Mouse (Mus musculus) adrenal gland, adult 2 months (tissue): Measurements from ENCODE around the gene Dqx1. TPM values are rescaled to one million over a fixed set of nuclear protein-coding genes. Genes with fewer than 3 reads are reported as not detected.

ENCODE experiments used
- DNase-seq: peaks from one replicate; pipeline ENCODE4 v3.0.0; 2021
- long read RNA-seq: library from polyadenylated mRNA; stranded (forward); transcript quantifications from one replicate; pipeline ENCODE4 v2.0.0, GENCODE M21; 2021
- polyA plus RNA-seq: library from polyadenylated mRNA; depleted of rRNA; stranded (reverse); fragments of >200 nt; gene quantifications from 2 replicates; pipeline ENCODE4 v1.2.3, GENCODE M21; 2012; rRNA removed
- total RNA-seq, 2 experiments: library from RNA; stranded (reverse); gene quantifications; 2 replicates each; pipeline ENCODE4 v1.2.3; 2021

Gene Dqx1
- total RNA-seq (1 to 10 TPM; 2.1 to 2.5 TPM), polyA plus RNA-seq (2.6 and 2.7 TPM in 2 replicates)
- long read RNA-seq: 0 reads

DNA sequence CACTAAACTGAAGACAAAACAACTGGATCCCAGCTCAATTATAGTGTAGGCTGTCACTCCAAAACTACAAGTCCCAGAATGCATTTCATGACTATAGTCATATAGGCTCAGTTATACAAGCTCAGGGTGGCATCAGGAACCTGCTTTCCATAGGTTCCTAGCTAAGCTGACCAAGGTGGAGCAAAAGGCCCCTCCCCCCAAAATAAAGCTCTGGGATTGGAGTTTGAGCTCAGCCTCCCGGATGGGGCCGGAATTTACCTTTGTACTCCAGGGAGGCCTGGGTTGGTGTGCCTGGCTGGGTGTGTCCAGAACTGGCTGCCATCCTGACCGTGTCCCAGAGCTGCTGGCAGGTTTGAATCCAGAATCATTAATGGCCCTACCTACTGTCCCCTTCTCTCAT, at the start of gene Dqx1:
TSS of gene Dqx1 (plus strand) at position 55 of the 400 bp plus-strand sequence.
- no peak for DNase-seq

DNA sequence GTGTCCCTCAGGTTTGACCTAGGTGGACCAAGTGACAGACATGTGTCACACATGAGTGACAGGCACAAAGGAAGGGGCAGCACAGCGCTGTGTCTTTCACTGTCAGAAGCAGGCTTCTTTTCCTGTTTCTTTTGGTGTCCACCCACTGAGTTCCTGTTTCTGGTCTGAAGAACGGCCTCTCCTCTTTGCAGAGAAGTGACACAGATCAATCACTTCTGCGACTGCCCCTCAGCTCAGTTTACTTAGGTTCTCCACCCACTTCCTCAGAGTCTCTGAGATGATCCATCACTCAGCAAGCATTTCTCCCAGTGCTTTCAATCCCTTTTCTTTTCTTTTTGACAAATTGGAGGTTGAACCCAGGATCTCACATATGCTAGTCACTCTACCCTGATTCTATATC, 49.0 kb upstream of the Dqx1 start:
- DNase-seq: no peak

DNA sequence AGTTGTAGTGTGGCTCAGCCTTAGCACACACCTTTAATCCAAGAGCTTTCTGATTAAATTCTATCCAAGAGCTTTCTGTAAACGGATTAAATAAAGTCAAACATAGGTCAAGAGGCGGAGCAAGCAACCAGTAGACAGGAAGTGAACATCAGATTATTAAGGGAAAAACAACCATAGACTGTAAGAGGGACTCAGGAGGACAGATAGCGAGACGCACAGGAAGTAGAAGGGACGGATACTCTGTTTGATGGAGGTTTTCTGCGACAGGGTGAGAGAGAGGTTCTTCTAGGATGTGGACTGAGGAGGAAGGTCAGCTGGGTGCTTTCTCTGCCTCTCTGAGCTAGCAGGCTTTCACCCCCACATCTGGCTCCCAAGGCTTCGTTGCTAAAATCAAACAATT, 47.6 kb upstream of the Dqx1 start:
- no peak for DNase-seq

DNA sequence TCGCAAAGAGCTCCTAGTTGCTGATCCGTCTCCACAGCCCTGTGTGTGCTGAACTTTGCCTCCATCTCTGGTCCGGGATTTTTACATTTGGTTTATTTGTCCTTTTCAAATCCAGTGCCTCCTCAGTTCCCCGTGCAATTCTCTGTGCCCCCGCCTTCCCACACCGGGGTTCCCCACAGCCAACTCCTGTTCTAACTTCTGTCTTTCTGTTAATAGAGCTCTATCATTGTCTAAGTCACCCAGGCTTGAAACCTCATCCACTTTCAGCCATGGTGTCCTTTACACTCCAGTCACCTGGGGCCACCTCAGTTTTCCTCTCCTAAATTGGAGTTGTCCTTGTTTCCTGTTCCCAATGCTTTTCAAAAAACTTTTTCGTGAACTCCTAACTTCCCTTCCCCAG, 46.4 kb upstream of the Dqx1 start:
- no peak for DNase-seq

DNA sequence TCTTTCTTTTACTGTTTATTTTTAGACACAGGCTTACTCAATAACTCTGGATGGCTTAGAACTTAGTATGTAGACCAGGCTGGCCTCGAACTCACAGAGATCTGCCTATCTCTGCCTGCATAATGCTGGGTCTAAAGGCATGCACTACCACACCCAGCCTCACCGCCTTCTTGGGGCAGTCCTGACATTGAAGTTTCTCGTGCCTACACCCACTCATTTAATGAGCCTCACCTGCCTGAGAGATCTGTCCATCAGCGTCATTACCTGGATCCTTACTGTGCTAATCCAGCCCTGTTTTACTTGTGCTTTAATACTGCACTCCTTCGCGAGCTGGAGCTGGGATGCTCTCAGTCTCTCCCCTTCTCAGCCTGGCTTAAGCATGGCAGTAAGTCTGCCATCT, 45.9 kb upstream of the Dqx1 start:
- no peak for DNase-seq

DNA sequence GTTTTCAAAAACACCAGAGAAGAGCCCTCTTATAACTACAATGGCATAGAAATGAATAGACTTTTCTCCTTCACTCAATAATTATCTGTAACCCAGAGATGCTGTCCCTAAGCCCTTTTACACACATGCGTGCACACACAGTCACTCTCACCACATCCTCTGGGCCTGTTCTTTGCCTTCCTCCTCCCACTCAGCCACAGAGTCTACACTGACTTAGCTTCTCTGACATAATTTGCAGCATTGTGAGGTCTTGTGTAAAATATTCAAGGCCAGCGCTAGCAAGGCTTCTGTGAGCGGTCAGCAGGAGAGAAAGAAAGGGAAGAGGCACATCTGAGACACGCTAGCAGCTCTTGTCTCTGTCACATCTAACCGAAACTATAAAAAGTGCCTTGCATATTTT, 44.2 kb upstream of the Dqx1 start:
- peak; percentile 55 for DNase-seq

DNA sequence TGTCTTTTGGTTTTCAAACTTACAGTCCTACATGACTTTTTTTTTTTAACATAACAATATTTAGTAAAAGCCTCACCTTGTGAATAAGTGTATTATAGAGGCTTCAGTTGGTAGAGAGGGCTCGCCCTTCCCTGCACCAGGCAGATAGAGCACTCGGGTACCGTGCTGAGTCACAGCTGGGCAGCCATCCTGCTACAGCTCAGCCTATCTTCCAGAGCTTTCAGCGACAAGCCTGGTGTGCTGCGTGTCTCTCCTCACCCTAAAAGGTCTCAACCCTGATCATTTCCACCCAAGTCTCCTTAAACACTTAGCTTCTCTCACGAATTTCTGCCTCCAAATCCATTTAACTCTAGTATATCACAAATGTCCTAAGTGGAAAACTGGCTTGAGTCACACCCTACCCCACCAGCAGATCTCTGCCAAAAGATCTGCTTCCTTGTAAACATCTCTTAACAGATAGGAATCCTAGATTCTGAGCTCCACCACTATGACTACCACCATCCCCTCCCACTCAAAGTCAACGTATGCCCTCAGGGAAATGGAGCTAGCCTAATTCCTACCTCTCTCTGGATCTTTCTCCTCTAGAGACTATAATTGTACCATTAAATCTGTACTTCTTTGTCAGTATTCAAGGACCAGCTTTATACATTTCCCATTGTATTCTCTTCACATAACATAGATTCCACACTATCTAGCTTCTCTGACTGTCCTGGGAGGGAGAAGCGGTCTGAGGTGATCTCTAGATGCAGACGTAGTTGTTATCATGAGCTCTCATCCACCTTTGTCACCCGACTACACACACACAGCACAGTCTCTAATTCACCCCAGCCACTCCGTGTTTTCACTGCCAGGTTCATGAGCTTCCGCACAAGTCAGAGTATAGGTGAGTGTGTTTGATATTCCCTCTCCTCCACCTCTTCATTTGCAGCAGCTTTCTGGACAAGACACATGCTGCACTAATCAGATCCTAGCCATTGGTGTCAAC, 42.9 kb upstream of the Dqx1 start:
- DNase-seq: peak; percentile 59

DNA sequence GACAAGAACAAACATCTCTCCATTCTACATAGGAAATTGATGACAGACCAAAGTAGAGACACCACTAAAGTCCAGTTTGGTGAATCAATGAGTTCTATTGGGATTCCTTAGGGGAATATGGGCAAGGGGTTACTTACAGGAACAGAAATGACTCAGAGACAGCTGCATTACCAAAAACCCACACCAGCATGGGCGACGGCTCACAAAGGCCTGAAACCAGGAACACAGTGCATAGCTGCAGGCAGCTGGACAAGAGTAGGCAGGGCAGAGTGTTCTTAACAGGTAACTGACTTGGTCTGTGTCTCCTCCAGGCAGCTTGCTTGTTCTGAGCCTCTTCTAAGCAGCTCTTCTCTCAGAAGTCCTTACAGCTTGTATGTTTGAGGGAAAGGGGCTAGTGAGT, 41.9 kb upstream of the Dqx1 start:
- no peak for DNase-seq

DNA sequence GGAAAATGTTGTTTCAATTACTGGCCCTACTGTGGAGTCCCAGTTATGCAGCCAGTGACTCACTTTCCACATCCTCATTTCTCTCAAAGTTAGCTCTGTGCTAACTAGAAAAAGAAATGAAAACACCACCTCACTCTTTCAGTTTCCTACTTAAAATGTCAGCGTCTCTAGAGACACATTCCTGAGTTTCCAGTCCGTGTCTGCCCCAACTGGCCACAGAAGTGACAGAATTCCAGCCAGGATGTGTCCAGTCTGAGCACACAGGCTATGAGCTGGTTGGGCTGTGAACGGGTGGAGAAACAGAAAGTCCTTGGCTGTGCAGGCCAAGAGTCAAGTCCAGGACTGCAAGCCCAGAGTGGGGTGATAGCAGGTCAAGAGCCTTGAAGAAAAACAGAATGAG, 40.5 kb upstream of the Dqx1 start:
- peak; percentile 41 for DNase-seq

DNA sequence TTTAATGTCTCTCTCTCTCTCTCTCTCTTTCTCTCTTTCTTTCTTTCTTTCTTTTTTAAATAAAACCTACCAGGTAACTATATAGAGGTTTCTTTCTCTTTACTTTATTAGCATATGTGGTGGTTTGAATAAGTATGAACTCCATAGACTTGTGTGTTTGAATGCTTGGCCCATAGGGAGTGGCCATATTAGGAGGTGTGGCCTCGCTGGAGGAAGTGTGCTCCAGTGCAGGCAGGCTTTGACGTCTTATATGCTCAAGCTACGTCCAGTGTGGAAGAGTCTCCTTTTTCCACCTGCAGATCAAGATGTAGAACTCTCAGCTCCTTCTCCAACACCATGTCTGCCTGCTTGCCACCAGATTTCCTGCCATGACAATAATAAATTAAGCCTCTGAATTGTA, 38.6 kb upstream of the Dqx1 start:
- DNase-seq: no peak

DNA sequence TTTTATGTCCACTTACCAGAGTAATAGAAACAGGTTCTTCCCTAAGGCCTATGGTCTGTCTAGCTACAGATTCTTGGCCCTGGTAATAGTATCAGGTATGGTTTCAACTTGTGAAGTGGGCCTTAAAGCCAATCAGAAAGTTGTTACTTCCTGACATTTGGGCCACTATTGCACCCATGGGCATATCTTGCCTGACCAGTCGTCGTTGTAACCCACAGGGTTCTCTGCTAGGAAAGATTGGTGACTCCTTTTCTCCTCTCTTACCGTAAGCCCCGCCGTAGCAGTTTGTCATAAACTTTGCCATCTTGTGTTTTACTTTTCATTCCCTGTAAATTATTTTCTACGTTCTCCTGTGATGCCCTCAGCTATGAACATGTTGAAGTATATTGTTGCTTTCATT, 37.5 kb upstream of the Dqx1 start:
- no peak for DNase-seq

DNA sequence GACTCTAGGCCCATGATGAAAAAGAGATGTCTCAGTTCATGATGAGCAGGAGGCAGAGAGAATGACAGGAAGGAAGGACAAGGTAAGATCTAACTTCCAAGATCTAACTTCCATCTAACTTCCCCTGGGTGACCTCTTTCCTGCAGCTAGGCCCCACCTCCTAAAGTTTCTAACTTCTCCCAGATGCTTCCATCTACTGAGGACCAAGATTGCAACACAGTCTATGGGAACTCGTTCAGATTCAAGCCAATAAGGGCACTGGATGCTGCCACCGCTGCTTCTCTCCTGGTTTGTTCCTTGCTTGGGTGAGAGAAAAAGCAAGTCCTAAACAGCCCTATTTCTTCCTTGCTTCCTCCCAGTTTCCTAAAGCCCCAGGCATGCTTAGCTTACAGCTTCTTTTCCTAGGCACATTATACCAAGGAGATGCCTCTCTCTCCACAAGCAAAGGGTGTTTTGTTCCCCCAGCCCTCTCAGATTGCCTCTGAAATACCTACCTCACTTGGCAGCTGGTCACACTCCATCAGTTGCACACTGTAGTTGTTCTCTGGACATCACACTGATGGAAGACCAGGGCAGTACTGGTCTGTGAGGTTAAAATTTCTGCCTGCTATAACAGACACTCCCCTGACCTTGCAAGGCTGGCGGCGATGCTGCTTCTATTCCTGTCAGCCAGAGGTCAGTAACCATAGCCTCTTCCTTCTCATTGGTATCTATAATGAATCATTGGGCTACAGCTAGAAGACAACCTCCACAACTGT, 36.6 kb upstream of the Dqx1 start:
- no peak for DNase-seq

DNA sequence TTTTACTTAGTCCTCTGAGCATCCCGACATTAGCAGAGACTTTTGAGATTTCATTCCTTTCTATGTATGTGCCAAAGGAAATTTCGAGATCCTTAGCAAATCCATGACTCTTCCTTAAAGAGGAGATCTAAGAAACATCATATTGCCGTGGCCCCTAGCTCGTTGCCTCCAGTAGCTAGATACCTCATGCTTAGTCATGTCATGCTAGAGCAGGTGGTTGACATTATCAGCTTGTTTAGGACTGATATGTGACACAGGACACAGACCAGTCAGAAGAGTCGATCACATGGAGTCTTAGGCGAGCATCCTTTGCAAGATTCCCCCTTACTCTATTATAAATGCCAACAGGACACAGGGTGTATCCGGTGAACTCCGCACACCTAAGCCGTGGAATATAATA, 34.6 kb upstream of the Dqx1 start:
- DNase-seq: no peak

DNA sequence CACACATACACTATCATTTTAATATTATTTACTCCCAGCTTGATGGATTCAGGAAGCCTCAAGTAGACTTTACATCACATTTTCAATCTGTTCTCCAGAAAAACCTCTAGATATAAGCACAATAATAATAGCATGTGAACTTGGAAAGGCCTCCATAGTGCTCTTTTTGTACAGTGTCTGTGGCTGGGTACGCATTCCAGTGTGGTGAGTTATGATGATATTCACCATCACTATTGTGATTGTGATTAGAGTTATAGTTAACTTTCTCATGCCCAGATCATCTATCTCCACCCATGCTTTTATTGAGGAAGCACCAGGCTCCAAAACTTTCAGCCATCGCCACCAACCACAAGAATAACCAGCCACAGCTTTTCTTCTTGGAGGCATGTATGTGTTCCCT, 33.9 kb upstream of the Dqx1 start:
- DNase-seq: no peak

DNA sequence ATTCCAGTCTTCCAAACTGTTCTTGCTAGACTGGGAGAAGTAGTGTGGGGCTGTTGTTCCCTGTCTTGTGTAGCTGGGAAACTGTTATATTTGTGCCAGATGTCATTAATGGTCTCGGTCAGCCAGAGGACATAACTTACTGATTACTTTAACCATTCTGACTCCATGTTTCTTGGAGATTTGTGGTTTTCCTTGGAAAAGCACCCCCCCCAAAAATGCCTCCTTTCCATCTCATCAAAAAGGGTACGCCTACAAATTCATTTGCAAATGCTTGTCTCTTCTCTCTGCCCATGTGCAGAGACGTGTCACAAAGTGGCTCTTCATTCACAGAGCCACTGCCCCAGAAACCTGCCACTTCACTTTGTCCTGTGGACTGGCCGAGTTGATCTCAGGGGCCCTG, 33.2 kb upstream of the Dqx1 start:
- DNase-seq: no peak

DNA sequence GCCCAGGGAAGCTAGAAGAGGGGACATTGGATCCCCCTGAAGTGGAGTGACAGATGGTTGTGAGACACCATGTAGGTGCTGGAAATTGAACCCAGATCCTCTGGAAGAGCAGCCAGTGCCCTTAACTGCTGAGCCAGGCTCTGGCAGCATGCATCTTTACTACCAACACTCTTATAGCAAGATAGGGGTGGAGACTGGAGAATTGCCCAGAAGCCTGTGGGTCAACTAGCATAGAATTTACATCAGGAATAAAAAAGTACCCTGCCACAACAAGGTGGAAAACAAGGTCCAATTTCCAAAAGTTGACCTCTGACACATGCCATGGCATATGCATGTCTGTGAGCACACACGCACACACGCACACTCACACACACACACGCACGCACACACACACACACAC, 32.4 kb upstream of the Dqx1 start:
- DNase-seq: no peak

DNA sequence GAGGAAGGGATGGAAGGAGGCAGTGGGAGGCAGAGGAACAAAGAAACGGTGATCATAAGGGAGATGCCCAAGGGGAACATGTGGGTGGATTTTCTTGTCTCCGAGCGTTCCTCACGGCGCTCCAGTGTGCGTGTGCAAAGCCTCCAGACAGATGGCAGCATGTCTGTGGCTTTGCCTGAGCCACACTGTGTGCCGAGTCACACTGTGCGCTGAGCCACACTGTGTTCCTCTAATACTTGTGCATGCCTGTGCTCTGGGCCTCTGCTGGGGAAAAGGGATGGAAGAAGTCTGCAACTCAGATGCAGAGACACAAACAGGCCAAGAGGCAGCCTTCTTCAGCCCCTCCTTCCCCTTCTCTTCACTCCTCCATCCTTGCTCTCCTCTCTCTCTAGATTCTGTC, 30.4 kb upstream of the Dqx1 start:
- no peak for DNase-seq

DNA sequence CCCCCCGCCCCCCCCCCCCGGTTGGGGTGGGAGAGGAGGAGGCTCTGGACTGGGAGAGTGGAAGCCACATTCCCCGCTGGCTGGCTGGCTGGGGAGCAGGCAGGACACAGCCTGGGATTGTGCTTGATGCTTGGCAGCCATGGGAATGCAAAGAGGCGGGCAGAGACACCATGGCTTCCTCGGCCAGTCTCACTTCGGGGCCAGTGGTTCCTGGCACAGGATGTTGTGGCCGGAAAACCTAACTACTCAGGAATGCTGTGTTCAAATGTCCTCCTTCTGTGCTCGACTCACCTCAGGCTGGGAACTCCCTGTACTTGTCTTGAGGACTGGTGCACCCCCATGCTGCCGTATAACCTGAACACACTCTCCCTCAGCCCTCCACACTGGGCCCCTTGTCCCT, 29.9 kb upstream of the Dqx1 start:
- DNase-seq: no peak

DNA sequence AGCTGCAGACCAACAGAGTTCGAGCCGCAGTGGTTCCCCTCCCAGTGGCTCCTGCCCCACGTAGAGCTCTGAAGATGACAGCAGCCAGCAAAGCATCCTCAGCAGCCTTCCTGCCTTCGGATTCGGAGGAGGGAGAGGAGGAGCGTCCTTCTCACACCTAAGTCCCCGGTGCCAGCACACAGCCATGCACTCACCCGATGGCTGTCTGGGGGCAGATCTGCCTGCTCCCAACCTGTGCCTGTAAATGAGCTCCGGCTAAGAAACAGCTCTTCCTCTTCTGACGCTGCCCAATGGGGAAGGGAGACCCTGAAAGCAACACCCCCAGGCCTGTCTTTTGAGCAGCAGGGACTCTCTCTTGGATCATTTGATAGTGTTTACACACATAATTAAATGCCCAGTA, 27.9 kb upstream of the Dqx1 start:
- no peak for DNase-seq

DNA sequence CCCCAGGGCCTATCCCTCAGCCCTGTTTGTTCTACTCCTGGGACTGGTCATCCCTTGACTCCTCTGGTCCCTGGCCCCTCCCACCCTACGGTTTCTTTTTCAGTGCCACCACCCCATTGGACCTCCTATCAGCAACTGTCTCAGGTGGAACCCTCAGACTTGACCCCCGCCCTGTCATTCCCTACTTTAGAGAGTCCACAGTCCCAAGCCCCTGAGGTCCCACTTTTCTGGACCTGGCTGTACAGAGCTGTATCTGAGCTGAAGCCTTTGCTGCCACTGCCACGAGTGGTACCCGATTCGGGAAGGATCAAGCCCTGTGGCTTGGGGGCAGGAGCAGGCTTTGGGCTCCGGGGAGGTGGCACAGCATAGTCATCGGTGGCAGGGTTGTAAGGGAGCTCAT, 26.5 kb upstream of the Dqx1 start:
- DNase-seq: no peak

DNA sequence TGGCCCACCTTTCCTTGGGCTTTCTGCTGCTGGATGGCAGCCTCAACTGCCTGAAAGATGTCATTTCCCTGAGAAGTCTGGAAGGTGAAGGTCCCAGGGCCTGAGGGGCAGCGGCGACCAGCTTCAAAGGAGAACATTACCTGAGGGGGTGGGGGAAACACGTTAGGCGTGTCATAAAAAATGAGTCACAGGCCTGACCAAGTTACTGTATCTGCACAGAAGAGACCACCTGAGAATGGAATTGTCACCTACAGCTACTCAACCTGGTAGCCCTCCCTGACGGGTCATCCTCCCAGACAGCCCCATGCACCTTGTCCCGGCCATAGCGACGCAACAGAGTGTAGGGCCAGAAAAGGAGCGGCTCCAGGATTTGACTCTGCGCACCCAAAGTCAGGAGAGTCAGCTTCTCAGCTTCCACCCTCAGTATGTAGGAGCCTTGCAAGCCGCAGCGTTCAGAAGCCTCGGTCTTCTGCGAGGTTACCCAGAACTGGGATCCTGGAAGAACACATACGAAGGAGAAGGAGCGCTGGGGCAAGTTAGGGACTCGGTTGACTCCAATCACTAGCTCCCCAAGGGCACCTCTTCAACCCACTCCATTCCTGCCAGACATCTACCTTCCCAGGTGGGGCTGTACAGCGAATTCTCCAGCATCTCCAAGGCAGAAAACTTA, 25.6 kb upstream of the Dqx1 start:
- no peak for DNase-seq

DNA sequence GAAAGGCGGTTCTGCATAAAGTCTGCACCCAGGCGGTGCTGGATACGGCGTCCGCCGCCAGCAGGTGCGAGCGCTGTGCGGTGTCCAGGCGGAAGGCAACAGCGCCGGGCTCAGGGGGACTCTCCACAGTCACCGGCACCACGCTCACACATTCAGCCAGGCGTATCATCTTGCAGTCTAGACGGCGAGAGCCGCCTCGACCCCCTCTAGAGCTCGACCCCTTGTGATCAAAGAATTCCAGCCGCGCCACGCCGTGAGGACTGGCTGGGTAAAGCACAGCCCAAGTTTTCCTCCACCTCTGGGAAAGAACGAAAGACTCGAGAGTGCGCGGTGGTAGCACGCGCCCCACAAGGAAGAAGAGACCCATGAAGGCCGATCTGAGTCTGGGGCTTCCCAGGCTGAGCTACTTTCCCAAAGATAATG, 24.9 kb upstream of the Dqx1 start:
- DNase-seq: peak; percentile 64
